Mouse (Mus musculus) right cerebral cortex, adult 2 months (tissue): ENCODE results near the gene Art1.
A peak's percentile ranks its signal among the peaks of the same experiment; 100 is the strongest.

Experiments
- DNase-seq, 2 experiments: peaks; one replicate each; pipeline ENCODE4 v3.0.0; 2021 to 2022; ENCODE audit warnings: low spot score in 2 of 2

Gene Art1

DNA sequence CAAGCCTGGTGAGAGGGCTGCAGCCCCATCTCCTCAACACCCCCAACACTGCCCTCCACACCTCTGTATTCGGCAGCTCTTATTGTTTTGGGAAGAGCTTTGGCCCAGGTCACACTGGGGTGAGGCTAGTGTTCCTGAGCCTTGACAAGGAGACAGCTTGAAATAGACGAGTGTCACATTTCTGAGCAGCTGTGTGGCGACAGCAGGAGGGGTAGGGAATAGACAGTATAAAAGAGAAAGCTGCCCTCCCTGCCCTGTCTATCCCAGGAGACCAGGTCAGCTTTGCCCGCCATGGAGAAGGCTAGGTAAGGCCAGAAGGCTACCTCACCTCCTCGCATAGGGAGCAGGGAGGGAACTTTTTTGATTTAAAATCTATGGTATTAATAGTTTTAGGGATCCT, at the start of gene Art1:
Gene Art1, plus strand, starts transcription at position 257 of the 400 bp plus-strand sequence.
- DNase-seq, result no peak

- DNase-seq, result no peak
These were observed 40.2 kb upstream of the Art1 start for GRCm38 (mm10) chr7:102061353-102061752.

DNA sequence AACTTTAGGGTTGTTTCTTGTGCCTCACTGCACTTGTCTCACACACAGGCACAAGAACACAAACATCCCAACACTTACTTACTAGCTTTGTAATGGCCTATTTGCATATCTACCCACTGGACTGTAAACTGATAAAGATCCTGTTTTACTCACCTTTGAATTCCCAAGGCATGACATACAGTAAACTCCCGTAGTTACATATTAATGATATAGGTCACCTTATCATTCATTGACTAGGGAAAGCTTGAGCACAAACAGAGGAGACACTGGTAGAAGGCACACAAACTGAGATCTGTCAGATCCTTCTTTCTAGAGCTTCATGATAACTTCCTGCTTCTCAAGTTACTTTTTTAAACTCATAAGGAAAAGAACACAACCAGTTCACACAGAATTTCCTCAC, 39.3 kb upstream of the Art1 start:
- no peak for DNase-seq

GRCm38 (mm10) chr7:102063891-102064290, 37.7 kb upstream of the Art1 start:
- no peak for DNase-seq

DNA sequence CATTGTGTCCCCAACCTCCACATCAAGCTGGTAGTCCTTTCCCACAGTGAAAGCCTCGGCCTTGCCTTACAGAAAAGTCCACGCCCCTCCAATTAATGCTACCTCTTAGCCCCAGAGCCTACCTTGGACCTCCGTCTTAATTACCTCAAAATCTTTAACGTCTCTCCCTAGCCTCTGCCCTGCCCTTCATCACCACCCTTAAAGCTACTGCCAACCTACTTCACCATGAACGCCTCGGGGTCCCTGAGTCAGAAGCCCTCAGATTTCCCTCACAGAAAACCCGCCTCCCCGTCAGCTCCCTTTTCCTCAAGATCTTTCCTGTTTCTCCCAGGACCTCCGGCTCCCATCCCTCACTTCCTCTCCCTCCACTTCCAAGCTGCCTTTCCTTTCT, 36.9 kb upstream of the Art1 start:
- no peak for DNase-seq

GRCm38 (mm10) chr7:102065046-102065891, 36.3 kb upstream of the Art1 start, which contains the start of the genes Rnf121, Xndc1 and Xntrpc:
Gene Rnf121, minus strand, starts transcription at chr7:102065469.
Gene Xndc1, plus strand, starts transcription at chr7:102065511.
Gene Xntrpc, plus strand, starts transcription at chr7:102065713.
- DNase-seq, result peak; percentile 94 to 95

- DNase-seq, result no peak
These were observed 35.2 kb upstream of the Art1 start for GRCm38 (mm10) chr7:102066363-102066762.

DNA sequence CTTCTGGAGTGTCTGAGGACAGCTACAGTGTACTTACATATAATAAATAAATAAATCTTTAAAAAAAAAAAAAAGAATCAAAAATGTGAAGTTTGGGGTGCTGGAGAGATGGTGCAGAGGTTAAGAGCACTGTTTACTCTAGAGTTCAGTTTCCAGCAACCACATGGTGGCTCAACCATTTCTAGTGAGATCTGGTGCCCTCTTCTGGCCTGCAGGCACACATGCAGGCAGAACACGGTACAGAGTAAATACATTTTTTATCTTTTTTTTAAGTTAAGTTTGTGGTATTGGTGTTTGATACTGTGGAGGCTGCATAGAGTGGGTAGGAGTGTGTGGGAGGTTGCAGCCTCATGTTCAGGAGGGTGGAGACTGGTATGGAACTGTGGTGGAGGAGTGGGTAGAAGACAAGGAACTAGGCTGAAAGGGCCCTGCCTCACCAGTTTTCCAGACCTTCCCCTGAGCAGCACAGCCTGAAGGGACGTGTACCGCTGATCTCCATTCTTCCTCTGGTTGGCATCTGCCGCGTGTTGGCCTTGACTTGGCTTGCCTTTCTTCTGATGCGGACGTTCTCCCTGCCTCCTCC, 24.7 kb upstream of the Art1 start:
- DNase-seq, result peak in 1 of 2 experiments; percentile 24

- DNase-seq, result peak; percentile 55 to 58
These were observed 23.0 kb upstream of the Art1 start for GRCm38 (mm10) chr7:102078517-102078916.

DNA sequence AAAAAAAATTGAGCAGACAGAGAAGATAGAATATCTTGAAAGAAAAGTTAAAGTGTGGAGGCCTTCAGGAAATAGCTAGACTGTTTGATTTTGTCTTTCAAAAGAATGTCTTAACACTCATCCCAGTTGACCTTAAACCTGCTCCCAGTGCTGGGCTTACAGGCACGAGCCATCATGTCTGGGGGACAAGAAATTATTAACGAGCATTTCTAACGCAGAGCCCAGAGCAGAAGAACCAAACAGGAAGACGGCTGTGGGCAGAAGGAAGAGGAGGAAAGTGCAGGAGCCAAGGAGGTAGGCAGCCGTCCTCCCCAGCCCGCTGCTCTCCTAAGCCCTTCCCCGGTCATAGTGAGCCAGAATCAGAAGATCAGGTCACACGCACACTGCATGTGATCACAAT, 21.2 kb upstream of the Art1 start:
- DNase-seq, result no peak

- DNase-seq, result no peak
These were observed 19.8 kb upstream of the Art1 start for GRCm38 (mm10) chr7:102081784-102082183.

DNA sequence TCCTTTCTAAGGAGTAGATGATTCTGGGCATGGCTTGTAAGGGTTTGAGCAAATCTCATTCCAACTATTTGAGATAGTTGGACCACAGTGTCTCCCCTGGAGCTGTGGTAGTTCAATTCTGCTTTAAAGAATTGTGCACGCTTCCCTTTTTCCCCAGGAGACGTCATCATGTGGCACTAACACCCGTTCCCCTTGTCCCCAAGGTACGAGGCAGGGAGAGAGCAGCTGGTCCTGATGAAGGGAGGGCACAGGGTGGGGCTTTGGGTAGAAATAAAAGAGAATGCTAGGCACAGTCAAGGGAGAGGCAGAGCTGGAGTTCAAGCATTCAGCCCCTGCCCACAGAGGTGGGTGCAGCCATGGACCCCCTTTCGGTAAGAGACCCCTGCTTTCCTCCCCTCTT, 18.7 kb upstream of the Art1 start, which contains the start of gene Trpc2:
Gene Trpc2, plus strand, starts transcription at position 301 of the 400 bp plus-strand sequence.
- no peak for DNase-seq

DNA sequence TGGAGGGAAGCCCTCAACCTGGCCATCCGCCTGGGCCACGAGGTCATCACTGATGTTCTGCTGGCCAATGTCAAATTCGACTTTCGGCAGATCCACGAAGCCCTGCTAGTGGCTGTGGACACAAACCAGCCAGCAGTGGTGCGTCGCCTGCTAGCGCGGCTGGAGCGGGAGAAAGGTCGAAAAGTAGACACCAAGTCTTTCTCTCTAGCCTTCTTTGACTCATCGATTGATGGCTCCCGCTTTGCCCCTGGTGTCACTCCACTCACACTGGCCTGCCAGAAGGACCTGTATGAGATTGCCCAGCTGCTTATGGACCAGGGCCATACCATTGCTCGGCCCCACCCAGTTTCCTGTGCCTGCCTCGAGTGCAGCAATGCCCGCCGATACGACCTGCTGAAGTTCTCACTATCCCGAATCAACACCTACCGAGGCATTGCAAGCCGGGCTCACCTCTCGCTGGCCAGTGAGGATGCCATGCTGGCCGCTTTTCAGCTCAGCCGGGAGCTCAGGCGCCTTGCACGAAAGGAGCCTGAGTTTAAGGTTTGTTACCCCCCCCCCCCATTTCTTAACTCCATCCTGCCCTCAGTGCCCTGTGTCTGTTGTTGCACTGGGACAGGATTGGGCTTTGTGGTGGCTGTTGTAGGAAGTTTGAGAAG, 17.4 kb upstream of the Art1 start:
- DNase-seq, result no peak

DNA sequence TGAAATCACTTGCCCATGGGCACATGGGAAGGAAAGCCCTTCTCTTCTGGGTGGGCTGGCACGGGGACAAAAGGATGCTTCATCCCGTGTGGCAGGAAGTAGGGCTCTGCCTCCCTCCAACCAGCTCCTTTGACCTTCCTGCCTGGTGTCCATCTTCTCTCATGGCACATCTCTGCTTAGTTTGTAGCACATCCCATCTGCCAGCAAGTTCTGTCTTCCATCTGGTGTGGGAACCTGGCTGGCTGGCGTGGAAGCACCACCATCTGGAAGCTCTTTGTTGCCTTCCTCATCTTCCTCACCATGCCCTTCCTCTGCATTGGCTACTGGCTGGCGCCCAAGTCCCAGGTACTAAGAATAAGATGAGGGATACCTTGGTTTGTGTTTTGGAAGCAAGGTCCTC, 14.2 kb upstream of the Art1 start:
- peak; percentile 17 to 24 for DNase-seq

DNA sequence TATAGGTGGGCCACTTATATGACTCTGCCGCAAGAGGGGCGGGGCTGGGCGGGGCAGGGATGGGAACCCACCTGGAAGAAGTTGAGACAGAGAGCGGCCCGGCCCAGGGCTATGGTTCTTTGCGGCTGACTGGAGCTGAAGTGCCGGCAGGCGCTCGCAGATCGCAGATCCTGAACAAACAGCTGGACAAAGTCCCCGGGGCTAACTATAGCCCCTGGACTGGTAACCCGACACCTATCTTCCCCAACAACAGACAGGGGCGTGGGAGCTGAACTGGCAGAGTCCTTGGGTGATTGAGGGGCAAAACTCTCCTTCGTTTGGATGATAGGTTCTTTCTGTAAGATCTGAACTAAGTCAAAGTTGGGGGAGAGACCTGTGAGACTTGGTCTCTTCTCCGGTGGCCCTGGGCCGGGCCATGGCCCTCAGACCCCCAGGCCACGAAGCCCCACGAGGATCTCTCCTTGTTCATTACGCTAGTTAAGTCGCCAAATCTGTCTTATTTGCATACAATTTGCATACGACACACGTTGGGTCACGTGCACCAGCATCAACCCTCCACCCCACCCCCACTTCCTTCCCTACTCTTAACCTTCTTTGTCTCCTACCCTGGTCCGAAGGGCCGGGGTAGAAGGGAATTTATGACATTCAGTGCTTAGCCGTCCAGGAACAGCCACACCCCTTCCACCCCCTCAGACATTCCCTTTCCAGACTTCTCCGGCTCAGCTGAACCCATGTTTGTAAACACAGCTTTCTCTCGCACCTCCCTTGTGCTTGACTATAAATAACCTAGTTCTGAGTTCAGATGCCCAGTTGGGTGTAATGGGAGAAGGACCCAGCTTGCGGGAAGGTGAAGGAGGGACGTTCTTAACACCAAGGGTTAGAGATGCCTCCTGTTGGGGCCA, 1.5 kb upstream of the Art1 start:
- DNase-seq, result no peak

GRCm38 (mm10) chr7:102100868-102101267, 675 bp upstream of the Art1 start:
- no peak for DNase-seq

- DNase-seq, result no peak
These were observed 698 bp downstream of the Art1 start for GRCm38 (mm10) chr7:102102241-102102640.

GRCm38 (mm10) chr7:102102696-102103095, 1.2 kb downstream of the Art1 start:
- DNase-seq, result no peak

DNA sequence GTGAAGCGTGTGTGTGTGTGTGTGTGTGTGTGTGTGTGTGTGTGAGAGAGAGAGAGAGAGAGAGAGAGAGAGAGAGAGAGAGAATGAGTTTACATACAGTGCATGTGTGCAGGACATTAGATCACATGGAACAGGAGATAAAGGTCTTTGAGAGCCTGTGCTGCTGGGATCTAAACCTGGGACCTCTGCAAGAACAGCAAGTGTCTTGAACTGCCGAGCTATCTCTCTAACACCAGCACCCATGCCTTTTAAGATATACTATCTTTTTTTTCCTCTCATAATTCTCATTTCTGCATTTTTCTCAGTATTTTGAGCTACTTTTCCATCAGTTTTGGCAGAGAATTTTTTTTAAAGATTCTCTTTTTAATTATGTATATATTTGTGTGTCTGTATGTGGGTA, 2.0 kb downstream of the Art1 start:
- no peak for DNase-seq

GRCm38 (mm10) chr7:102104126-102104525, 2.6 kb downstream of the Art1 start:
- no peak for DNase-seq

GRCm38 (mm10) chr7:102106700-102107141, 5.2 kb downstream of the Art1 start:
- DNase-seq, result no peak
